Mouse (Mus musculus) myocyte (in vitro differentiated cells): ENCODE data around the gene Gnat3.

Experiments
- CEBPB ChIP-seq: IDR thresholded peaks from 2 replicates; pipeline ENCODE4 v1.6.1; 2011; ENCODE audit warnings: mild to moderate bottlenecking, moderate library complexity; ENCODE audit not compliant: poor library complexity, insufficient read depth, severe bottlenecking
- E2F4 ChIP-seq: IDR thresholded peaks from one replicate; pipeline ENCODE4 v1.6.1; 2011; ENCODE audit warnings: mild to moderate bottlenecking, control low read depth, moderate library complexity; ENCODE audit not compliant: insufficient read depth
- MAX ChIP-seq: IDR thresholded peaks from one replicate; pipeline ENCODE4 v1.6.1; 2011; ENCODE audit warnings: low read depth, mild to moderate bottlenecking, control low read depth
- MYOD1 ChIP-seq, 3 experiments: IDR thresholded peaks; one replicate each; pipeline ENCODE4 v1.6.1; 2011; ENCODE audit warnings: control low read depth in 2 of 3, low read depth in 2 of 3, mild to moderate bottlenecking in 2 of 3, moderate library complexity in 1 of 3; ENCODE audit not compliant: insufficient read length in 2 of 3, control insufficient read depth in 1 of 3
- MYOG ChIP-seq, 3 experiments: IDR thresholded peaks; one replicate each; pipeline ENCODE4 v1.6.1; 2011; ENCODE audit warnings: control low read depth in 2 of 3, low read depth in 2 of 3, mild to moderate bottlenecking in 2 of 3; ENCODE audit not compliant: insufficient read length in 2 of 3, control insufficient read depth in 1 of 3, insufficient read depth in 1 of 3
- POLR2A ChIP-seq: IDR thresholded peaks from one replicate; pipeline ENCODE4 v1.6.1; 2011; ENCODE audit warnings: low read depth, mild to moderate bottlenecking, control low read depth, moderate library complexity; ENCODE audit not compliant: insufficient read length
- POLR2AphosphoS2 ChIP-seq: IDR thresholded peaks from one replicate; pipeline ENCODE4 v1.6.1; 2011; ENCODE audit warnings: low read depth, control low read depth; ENCODE audit not compliant: insufficient read length
- REST ChIP-seq: IDR thresholded peaks from one replicate; pipeline ENCODE4 v1.6.1; 2011; ENCODE audit warnings: mild to moderate bottlenecking, control low read depth, moderate library complexity; ENCODE audit not compliant: insufficient read depth, insufficient read length
- SRF ChIP-seq: IDR thresholded peaks from one replicate; pipeline ENCODE4 v1.6.1; 2011; ENCODE audit warnings: low read depth; ENCODE audit not compliant: control insufficient read depth, insufficient read length
- TCF12 ChIP-seq: IDR thresholded peaks from one replicate; pipeline ENCODE4 v1.6.1; 2011; ENCODE audit warnings: mild to moderate bottlenecking, control low read depth; ENCODE audit not compliant: poor library complexity, insufficient read depth, severe bottlenecking
- USF1 ChIP-seq: IDR thresholded peaks from one replicate; pipeline ENCODE4 v1.6.1; 2011; ENCODE audit warnings: low read depth, mild to moderate bottlenecking, control low read depth, moderate library complexity

DNA sequence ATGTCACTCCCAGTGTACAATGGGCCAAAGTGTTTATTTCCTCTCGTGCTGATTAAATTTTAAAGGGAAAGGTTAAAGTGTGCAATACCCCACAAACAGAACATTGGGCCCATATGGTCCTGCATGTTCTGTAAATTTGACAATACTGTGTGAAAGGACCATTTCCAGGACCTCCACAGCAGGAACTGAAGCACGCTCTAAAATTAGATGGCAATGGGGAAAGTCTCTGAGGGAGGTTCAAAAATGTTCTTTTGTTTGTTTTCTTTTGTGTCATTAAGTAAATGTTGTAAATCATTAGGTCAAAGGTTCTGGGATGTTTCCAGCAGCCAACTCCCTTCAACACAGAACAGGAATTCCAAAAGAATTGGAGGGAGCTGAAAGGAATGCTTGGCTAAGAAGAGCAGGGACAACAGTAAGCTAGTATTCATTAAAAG lies 38.2 kb upstream of the Gnat3 start:
- TF ChIP-seq E2F4 (no peak), MYOG (IDR thresholded peaks at IDR 0.05; ENCODE audit: control insufficient read depth in 1 of 3, insufficient read depth in 1 of 3, insufficient read length in 2 of 3, low read depth in 2 of 3) (no peak), POLR2A (no peak), USF1 (no peak), MAX (no peak), CEBPB (no peak), MYOD1 (IDR thresholded peaks at IDR 0.05; ENCODE audit: control insufficient read depth in 1 of 3, insufficient read length in 2 of 3, low read depth in 2 of 3) (no peak), REST (no peak), TCF12 (no peak), POLR2AphosphoS2 (no peak), SRF (no peak)
